Mouse (Mus musculus) limb, embryonic 14.5 days (tissue): ENCODE measurements around the gene 2010111I01Rik. TPM values are rescaled to one million over a fixed set of nuclear protein-coding genes. Genes with fewer than 3 reads are reported as not detected.

Source experiments
- ATAC-seq: fragments of 200-750 bp; cut with Nextera tagmentation; 2 replicates; pipeline ENCODE4 v1.8.0; 2017; ENCODE audit warnings: low read depth, moderate number of reproducible peaks, moderate TSS enrichment; ENCODE audit not compliant: low FRiP score
- DNase-seq: peaks from one replicate; pipeline ENCODE4 v3.0.0-alpha.2; 2015; ENCODE audit warnings: low spot score
- H3K27ac ChIP-seq: fragments of 300-500 bp; sonication (generic); replicated peaks from 2 replicates; pipeline ENCODE4 v1.5.1; 2014; ENCODE audit warnings: low read depth, mild to moderate bottlenecking, low read length, moderate library complexity, mixed read lengths
- H3K27me3 ChIP-seq: fragments of 300-500 bp; sonication (generic); 2 replicates; pipeline ENCODE4 v1.6.1; 2014; ENCODE audit warnings: low read length, mixed read lengths; ENCODE audit not compliant: control insufficient read depth, insufficient read depth
- H3K36me3 ChIP-seq: fragments of 300-500 bp; sonication (generic); 2 replicates; pipeline ENCODE4 v1.6.1; 2014; ENCODE audit warnings: mild to moderate bottlenecking, low read length, moderate library complexity, mixed read lengths; ENCODE audit not compliant: control insufficient read depth, insufficient read depth
- H3K4me1 ChIP-seq: fragments of 300-500 bp; sonication (generic); 2 replicates; pipeline ENCODE4 v1.6.1; 2014; ENCODE audit warnings: antibody characterized with exemption, low read length, mixed read lengths; ENCODE audit not compliant: control insufficient read depth, insufficient read depth
- H3K4me2 ChIP-seq: fragments of 300-500 bp; sonication (generic); replicated peaks from 2 replicates; pipeline ENCODE4 v1.6.1; 2014; ENCODE audit warnings: low read depth, mild to moderate bottlenecking, low read length, moderate library complexity; ENCODE audit not compliant: severe bottlenecking
- H3K4me3 ChIP-seq: fragments of 300-500 bp; sonication (generic); replicated peaks from 2 replicates; pipeline ENCODE4 v1.5.1; 2014; ENCODE audit warnings: low read length
- H3K9ac ChIP-seq: fragments of 300-500 bp; sonication (generic); 2 replicates; pipeline ENCODE4 v1.6.1; 2014; ENCODE audit warnings: mild to moderate bottlenecking, low read depth, low read length, moderate library complexity; ENCODE audit not compliant: severe bottlenecking
- H3K9me3 ChIP-seq: fragments of 300-500 bp; sonication (generic); 2 replicates; pipeline ENCODE4 v1.6.1; 2016; ENCODE audit warnings: low read length; ENCODE audit not compliant: control insufficient read depth
- POLR2A ChIP-seq: fragments of 200-500 bp; IDR thresholded peaks from 2 replicates; pipeline ENCODE4 v1.8.0; 2012; ENCODE audit warnings: inconsistent platforms, mild to moderate bottlenecking, moderate library complexity, borderline replicate concordance; ENCODE audit not compliant: insufficient read depth, insufficient read length; ENCODE audit errors: extremely low read depth
- WGBS: fragments of 180-500 bp; shearing (Covaris S2); extraction: QIAGEN DNeasy Blood & Tissue Kit; methylation state at CpG from one replicate; pipeline ENCODE4 v1.1.7; 2014; 5-methylcytosine and 5-hydroxymethylcytosine counted together
- polyA plus RNA-seq, 2 experiments: library from polyadenylated mRNA; depleted of rRNA in 1 of 2; stranded (reverse) in 1 of 2; unstranded in 1 of 2; fragments of >200 nt; fragmentation: Nextera tagmentation in 1 of 2; extraction: Ambion mirVana in 1 of 2; gene quantifications; 2 replicates each; pipeline versions ENCODE4 v1.2.1 to v1.2.3; 2012 to 2014

The 2010111I01Rik gene
- polyA plus RNA-seq, 2 experiments: 231 to 255 TPM

DNA sequence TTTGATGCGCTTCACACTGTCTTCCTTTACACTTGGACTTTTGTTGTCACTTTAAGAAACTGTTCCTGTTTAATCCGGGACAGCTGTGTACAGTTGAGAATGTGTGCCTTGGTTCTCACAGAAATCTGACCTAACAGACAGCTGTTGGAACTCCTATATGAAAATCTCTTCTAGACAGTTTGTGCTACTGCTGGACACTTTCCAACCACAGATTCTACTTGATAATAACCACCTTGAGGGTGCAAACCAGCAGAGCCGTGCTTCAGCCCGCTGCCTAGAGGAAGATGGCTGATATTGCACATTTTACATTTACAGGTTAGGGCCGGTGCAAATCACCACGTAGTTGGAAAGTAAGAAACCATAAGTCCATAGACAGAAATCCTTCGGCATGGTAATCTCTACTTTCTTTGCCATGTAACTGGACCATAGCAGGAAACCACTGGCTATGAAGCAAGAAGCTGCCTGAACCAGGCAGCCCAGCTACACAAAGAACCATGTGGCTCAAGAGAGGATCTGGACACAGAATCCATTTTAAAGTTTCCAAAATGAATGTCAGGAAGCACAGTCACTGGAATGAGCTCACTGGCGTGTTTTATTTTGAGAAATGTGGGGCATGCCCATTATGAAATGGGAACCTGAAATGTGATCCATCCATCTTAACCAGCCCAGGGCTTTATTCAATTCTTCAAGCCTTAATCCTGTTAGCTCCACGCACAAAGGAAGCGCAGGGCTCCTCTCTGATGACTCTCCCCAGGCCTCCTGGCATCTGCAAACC, 148.1 kb downstream of the 2010111I01Rik start:
- Histone ChIP-seq H3K9ac (no peak overlapping the region), H3K27ac (peak overlapping the region; percentile 79), H3K27me3 (no peaks in the 10 kb centered on the region), H3K4me3 (no peak overlapping the region), H3K36me3 (no peaks in the 10 kb centered on the region), H3K4me2 (0 out of 2 replicates have a peak overlapping the region, but pooled peaks have one; percentile 2), H3K4me1 (peaks cover 30% of the 10 kb centered on the region), H3K9me3 (no peaks in the 10 kb centered on the region)
- no peak for TF ChIP-seq POLR2A
- DNase-seq: peak; percentile 75
- peak; percentile 81 for ATAC-seq
- WGBS: 30% methylated on average over 10 of the region's 10 CpGs

DNA sequence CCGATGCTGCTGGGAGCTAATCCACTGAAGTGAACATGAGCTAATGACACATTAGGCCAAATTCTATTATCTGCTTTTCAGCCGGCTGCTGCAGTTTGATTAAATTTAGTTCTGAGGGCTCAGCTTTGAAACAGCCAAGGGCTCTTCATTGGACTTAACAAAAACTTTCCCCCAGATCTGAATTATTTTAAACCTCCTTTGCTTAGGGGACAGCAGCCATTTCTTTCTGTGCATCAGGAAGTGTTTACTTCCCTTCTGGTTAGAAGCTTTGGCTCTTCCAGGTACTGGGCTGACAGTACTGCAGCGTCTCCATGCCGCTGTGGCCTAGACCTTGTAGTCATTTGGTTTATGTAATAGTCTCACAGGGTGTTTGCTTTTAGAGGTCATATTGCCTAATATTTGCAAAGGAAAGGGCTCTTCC, 149.2 kb downstream of the 2010111I01Rik start:
- Histone ChIP-seq H3K4me3 (no peak overlapping the region), H3K27me3 (no peaks in the 10 kb centered on the region), H3K36me3 (no peaks in the 10 kb centered on the region), H3K9me3 (no peaks in the 10 kb centered on the region), H3K4me2 (no peak overlapping the region), H3K27ac (0 out of 2 replicates have a peak overlapping the region, but pooled peaks have one; percentile 2), H3K4me1 (peaks cover 30% of the 10 kb centered on the region), H3K9ac (no peak overlapping the region)
- ATAC-seq (no peak), DNase-seq (no peak)
- 75% methylated on average over 4 of the region's 4 CpGs for WGBS
- TF ChIP-seq POLR2A: no peak

DNA sequence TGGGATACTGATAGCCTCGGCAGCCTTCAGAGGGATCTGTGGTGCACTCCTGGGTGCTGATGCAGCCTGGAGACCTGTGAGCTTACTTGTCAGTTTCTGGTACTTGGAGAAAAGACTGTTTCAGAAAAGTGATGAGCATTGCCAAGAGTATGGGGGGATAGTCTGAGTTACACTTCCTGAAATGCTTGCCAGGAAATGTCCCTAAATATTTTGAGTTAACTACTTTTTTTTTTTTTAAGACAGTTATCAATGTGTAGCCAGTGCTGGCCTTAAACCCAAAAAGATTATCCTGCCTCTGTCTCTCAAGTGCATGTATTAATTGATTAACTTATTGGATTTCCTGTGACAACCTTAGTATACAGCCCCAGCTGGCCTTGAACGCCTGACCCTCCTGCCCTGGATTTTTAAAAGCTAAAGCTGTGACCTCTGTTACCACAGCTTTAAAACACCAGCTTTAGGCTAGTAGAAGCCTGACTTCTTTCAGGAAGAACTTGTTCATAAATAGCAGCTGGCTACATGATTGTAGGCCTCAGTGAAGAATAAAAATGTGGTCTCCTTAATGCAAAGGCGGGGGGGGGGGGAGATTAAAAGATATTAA, 150.6 kb downstream of the 2010111I01Rik start:
- no peak for DNase-seq

DNA sequence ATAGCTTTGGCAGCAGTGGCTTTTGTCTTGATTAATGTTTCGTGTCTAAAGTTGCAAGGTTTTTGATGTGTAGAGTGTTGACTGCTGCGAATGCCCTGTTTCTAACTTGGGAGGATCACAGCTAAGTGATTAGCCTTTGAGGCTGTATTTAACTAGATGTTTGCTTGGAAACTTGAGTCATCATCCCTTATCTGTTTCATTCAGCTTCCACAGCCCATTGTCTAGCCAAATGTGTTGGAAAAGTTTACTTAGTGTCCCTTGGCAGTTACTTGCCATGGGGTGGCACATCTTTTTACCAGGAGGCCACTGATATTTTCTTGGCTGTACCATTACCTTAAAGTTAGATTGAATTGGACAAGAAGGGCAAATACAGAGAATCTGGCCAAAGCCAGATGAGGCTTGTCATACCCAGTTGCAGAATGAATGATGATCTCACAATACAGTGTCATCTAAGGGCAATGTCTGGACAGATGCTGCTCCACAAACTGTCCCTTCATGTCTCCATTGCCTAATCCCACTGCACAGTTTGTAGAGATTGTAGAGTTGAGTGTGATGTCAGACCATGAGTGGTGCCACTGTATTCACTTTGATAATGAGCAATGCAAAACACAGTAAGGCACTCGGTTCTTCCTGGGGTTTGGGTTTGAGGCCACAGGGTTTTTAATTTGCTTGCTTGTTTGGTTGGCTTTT, 152.9 kb downstream of the 2010111I01Rik start:
- Histone ChIP-seq H3K4me2 (no peak overlapping the region), H3K27me3 (no peaks in the 10 kb centered on the region), H3K4me1 (peaks cover 21% of the 10 kb centered on the region), H3K4me3 (no peak overlapping the region), H3K27ac (no peak overlapping the region), H3K36me3 (no peaks in the 10 kb centered on the region), H3K9ac (no peak overlapping the region), H3K9me3 (no peaks in the 10 kb centered on the region)
- no peak for TF ChIP-seq POLR2A
- DNase-seq: no peak
- 77% methylated on average over 3 of the region's 3 CpGs for WGBS
- no peak for ATAC-seq

More for the DNA sequence above, 150.6 kb downstream of the 2010111I01Rik start:
- no peaks in the 10 kb centered on the region for H3K27me3 ChIP-seq
- H3K4me2 ChIP-seq: no peak overlapping the region
- no peak for ATAC-seq
- H3K27ac ChIP-seq: no peak overlapping the region
- no peaks in the 10 kb centered on the region for H3K36me3 ChIP-seq
- no peak for TF ChIP-seq POLR2A
- peaks cover 26% of the 10 kb centered on the region for H3K4me1 ChIP-seq
- WGBS: 69% methylated on average over 3 of the region's 3 CpGs
- no peaks in the 10 kb centered on the region for H3K9me3 ChIP-seq
- H3K4me3 ChIP-seq: no peak overlapping the region
- no peak overlapping the region for H3K9ac ChIP-seq

DNA sequence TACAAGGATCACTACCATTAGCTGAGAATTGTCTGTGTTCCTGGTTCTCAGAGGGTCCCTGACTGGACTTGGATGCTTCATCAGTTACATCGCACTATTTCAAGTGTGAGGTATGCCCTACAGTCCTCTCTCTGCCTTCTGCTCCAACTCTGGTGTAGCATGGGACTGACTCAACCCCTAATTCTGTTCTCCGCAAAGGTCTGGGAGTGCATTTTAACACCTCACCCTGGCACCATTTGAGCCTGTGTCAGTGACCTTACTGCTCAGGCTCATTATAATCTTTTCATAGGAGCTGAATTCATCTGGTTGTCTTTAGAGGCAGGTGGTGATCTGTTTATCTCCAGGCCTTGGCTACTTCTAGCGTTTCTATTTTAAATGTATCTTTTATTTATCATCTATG, 154.0 kb downstream of the 2010111I01Rik start:
- Histone ChIP-seq H3K27ac (no peak overlapping the region), H3K36me3 (no peaks in the 10 kb centered on the region), H3K4me2 (no peak overlapping the region), H3K4me3 (no peak overlapping the region), H3K4me1 (peaks cover 13% of the 10 kb centered on the region; the same call in 1 of the 2 replicates), H3K27me3 (no peaks in the 10 kb centered on the region), H3K9ac (no peak overlapping the region), H3K9me3 (no peaks in the 10 kb centered on the region)
- ATAC-seq (no peak), DNase-seq (no peak)
- 92% methylated on average over 3 of the region's 3 CpGs for WGBS
- no peak for TF ChIP-seq POLR2A
